Mouse (Mus musculus) kidney, postnatal 14 days (tissue): ENCODE data around the gene D830030K20Rik.
"Not testable (repeated sequence)": the region's sequence is repeated elsewhere in the genome, so short reads cannot be mapped to it uniquely, and the experiment has no call there.

Source experiments
- DNase-seq: peaks from one replicate; pipeline ENCODE4 v3.0.0; 2022; ENCODE audit warnings: mixed read lengths

The D830030K20Rik gene

GRCm38 (mm10) chr14:3208272-3209152 is at the start of gene D830030K20Rik:
Gene D830030K20Rik, plus strand, starts transcription at chr14:3208488.
- not testable (repeated sequence) for DNase-seq

DNA sequence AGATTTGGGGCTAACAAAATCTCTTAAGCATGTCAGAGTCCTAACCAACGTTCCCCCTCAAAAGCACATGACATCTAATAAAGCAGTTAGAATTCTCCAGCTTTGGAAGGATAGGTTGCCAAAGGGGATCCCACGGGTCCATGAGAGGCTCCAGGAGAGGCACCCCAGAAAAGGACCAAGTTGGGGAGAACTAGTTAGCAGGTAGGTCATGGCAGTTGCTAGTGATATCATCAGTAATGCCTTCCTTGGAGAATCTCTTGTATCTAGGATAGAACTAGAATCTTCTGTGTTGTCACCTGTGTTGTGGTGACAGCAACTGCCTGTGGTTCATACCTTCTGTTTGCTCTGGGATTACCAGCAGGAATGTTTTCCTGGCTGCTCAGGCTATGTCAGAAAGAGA is 20.3 kb upstream of the D830030K20Rik start, which contains the start of gene Gm5795:
Gm5795 (plus strand) TSS at position 301 of the 400 bp plus-strand sequence.
- DNase-seq, result not testable (repeated sequence)

DNA sequence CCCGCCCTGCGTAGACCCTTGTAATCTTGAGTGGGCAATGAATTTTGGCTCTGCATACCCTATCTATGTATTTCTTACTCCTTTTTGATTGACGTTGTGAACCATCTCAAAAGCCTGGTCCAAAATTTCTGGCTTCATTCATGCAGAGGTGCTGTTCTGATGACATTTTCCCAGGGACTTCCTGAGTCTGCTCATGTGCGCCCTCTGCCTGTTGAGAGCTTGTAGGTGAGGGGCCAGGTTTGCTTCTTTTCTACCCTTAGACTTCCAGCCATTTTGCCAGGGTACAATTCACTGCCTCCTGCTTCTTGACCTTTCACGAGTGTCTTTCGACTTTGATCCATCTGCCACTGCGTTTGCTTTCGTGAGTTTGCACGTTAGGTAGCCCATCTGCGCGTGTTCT is 1.1 kb downstream of the D830030K20Rik start:
- not testable (repeated sequence) for DNase-seq

DNA sequence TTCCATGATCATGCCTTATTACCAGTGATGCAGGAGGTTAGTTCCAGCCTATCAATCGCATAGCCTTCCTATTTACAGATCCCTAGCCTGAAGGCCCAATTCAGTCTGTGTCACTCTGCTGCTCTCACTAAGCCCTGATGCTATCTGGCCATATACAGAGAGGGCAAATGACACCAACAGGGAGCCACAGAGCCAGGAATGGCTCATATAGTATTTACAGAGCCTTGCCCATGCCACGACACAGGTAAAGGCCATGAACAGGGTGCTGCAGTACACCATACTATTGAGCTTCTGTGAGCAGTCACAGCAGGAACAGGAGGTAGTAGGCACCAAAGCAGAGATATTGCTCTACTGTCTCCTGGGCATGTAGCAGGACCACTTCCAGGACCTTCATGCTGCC is 54.2 kb downstream of the D830030K20Rik start:
- DNase-seq, result peak; percentile 0
